Mouse (Mus musculus) G1E (cell line): ENCODE data around the gene Tox4. TPM values are rescaled to one million over a fixed set of nuclear protein-coding genes. Genes with fewer than 3 reads are reported as not detected.
A peak's percentile ranks its signal among the peaks of the same experiment; 100 is the strongest.

Experiments used
- ATAC-seq: 2 replicates; pipeline ENCODE4 v1.8.0; 2016; ENCODE audit warnings: mild to moderate bottlenecking; ENCODE audit not compliant: insufficient number of reproducible peaks, poor library complexity, low FRiP score, severe bottlenecking; ENCODE audit errors: extremely low read depth
- DNase-seq: peaks from one replicate; pipeline ENCODE4 v3.0.0; 2012; ENCODE audit warnings: low spot score
- H3K27me3 ChIP-seq: 2 replicates; pipeline ENCODE4 v1.6.1; 2012; ENCODE audit warnings: mild to moderate bottlenecking, low read length, inconsistent platforms; ENCODE audit not compliant: insufficient read depth
- H3K36me3 ChIP-seq: replicated peaks from 2 replicates; pipeline ENCODE3; 2012; ENCODE audit warnings: mild to moderate bottlenecking, inconsistent platforms
- H3K4me1 ChIP-seq: 2 replicates; pipeline ENCODE4 v1.6.1; 2012; ENCODE audit warnings: low read depth, low read length, inconsistent platforms, mixed read lengths; ENCODE audit not compliant: insufficient read depth
- H3K4me3 ChIP-seq: 2 replicates; pipeline ENCODE4 v1.5.1; 2012; ENCODE audit warnings: low read depth, mild to moderate bottlenecking, inconsistent platforms, low read length, moderate library complexity, mixed read lengths
- H3K9me3 ChIP-seq: replicated peaks from 2 replicates; pipeline ENCODE4 v1.6.1; 2012; ENCODE audit warnings: inconsistent platforms
- CTCF ChIP-seq: IDR thresholded peaks from 2 replicates; pipeline ENCODE4 v1.5.1; 2012; ENCODE audit warnings: low read depth, low read length, inconsistent platforms, mixed read lengths
- GATA1 ChIP-seq: IDR thresholded peaks from 2 replicates; pipeline ENCODE4 v1.6.1; 2012; ENCODE audit warnings: borderline replicate concordance, low read length, inconsistent platforms, mixed read lengths
- GATA2 ChIP-seq: IDR thresholded peaks from 2 replicates; pipeline ENCODE4 v1.6.1; 2012; ENCODE audit warnings: low read depth, low read length, inconsistent platforms, borderline replicate concordance
- POLR2AphosphoS5 ChIP-seq: IDR thresholded peaks from 2 replicates; pipeline ENCODE4 v1.6.1; 2012; ENCODE audit warnings: low read depth, low read length, inconsistent platforms; ENCODE audit not compliant: insufficient replicate concordance
- TAL1 ChIP-seq: conservative IDR thresholded peaks from 2 replicates; pipeline ENCODE4 v1.6.1; 2012; ENCODE audit warnings: low read depth, low read length, inconsistent platforms, mixed read lengths
- polyA plus RNA-seq: library from polyadenylated mRNA; stranded (reverse); fragments of >175 nt; gene quantifications from 2 replicates; pipeline ENCODE4 v1.2.3, GENCODE M21; 2012
- total RNA-seq, 2 experiments: library from RNA; stranded (forward) in 1 of 2; stranded (reverse) in 1 of 2; fragments of 200-1000 nt in 1 of 2; fragments of >200 nt in 1 of 2; fragmentation: Nextera tagmentation in 1 of 2; gene quantifications; 2 replicates each; pipeline ENCODE4 v1.2.3; 2014 to 2017

Gene Tox4
- total and polyA plus RNA-seq, 3 experiments, result 37.2 to 49.2 (median 42.9) TPM

- ATAC-seq (no peak), DNase-seq (no peak)
- H3K4me3 ChIP-seq, result no peak overlapping the region
- no peaks in the 10 kb centered on the region for H3K36me3 ChIP-seq
- peaks cover 42% of the 10 kb centered on the region for H3K27me3 ChIP-seq
- TF ChIP-seq CTCF, result no peak
- no peak for TF ChIP-seq POLR2AphosphoS5
- TF ChIP-seq GATA1, result no peak
- no peak for TF ChIP-seq TAL1
- no peak for TF ChIP-seq GATA2
- H3K4me1 ChIP-seq, result no peaks in the 10 kb centered on the region
- no peaks in the 10 kb centered on the region for H3K9me3 ChIP-seq
These were observed 53.2 kb downstream of the Tox4 start for GRCm38 (mm10) chr14:52332171-52332570.

DNA sequence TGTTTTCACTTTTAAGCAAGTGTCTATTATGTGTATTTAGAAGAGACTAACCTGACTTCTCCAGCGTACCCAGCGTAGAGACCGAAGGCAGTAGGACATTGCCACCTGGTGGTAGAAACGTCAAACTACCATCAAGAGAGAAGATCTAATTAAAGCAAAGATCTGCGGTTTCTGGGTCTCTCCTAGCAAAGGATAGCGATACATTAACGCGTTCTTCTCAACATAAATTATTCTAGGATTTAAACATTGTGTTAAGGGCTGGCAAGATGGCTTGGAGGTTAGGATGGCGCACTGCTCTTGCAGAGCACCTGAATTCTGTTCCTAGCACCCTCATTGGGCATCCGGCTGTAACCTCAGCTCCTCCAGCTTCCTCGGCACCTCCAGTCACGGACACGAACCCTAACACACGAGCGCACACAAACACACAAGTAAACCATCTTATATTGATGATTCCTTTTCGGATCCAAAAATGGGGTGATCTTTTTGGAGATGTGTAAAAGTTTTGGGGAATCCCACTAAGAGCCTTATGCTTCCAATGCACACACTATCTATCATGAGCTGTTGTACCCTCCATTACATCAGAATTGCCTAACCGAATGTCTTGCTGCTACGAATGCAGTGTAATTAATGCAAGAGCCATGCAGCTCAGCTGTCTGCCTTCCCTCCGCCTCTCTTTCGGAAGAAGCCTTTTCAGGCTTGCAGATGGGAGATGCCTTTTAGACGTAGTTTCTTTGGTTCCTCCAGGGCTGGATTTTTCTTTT lies 60.0 kb downstream of the Tox4 start:
- ATAC-seq, result no peak
- H3K4me1 ChIP-seq, result peaks cover 13% of the 10 kb centered on the region
- H3K36me3 ChIP-seq, result no peaks in the 10 kb centered on the region
- H3K4me3 ChIP-seq, result no peak overlapping the region
- peak; percentile 27 for DNase-seq
- peak; percentile 42; the same call in 1 of the 2 replicates for TF ChIP-seq CTCF
- no peak for TF ChIP-seq GATA2
- TF ChIP-seq POLR2AphosphoS5, result no peak
- no peaks in the 10 kb centered on the region for H3K9me3 ChIP-seq
- peaks cover 20% of the 10 kb centered on the region for H3K27me3 ChIP-seq

GRCm38 (mm10) chr14:52339512-52339852 lies 60.5 kb downstream of the Tox4 start:
- peaks cover 13% of the 10 kb centered on the region for H3K4me1 ChIP-seq
- ATAC-seq (no peak), DNase-seq (no peak)
- H3K9me3 ChIP-seq, result peaks cover 2% of the 10 kb centered on the region; the same call in 1 of the 2 replicates
- no peaks in the 10 kb centered on the region for H3K36me3 ChIP-seq
- no peak overlapping the region for H3K4me3 ChIP-seq
- TF ChIP-seq GATA1 (no peak), CTCF (no peak), POLR2AphosphoS5 (no peak), GATA2 (no peak), TAL1 (no peak)
- peaks cover 20% of the 10 kb centered on the region for H3K27me3 ChIP-seq

Other genes starting within 250 kb of the Tox4 start
- gene Olfr221, start 236.7 kb upstream of the Tox4 start, total RNA-seq (2014; fragmentation: Nextera tagmentation), result not detected in 2 replicates
- 0.16 and 0.23 TPM in 2 replicates for gene Olfr221, start 236.7 kb upstream of the Tox4 start, total RNA-seq (2017)
- not detected in 2 replicates for gene Olfr221, start 236.7 kb upstream of the Tox4 start, polyA plus RNA-seq
- gene Hnrnpc, start 175.1 kb upstream of the Tox4 start, total RNA-seq (2014; fragmentation: Nextera tagmentation), result 459 and 507 TPM in 2 replicates
- 383 and 544 TPM in 2 replicates for gene Hnrnpc, start 175.1 kb upstream of the Tox4 start, total RNA-seq (2017)
- 28.6 and 38.0 TPM in 2 replicates for gene Hnrnpc, start 175.1 kb upstream of the Tox4 start, polyA plus RNA-seq
- gene Rpgrip1, start 168.4 kb upstream of the Tox4 start, total RNA-seq (2014; fragmentation: Nextera tagmentation), result 0.30 TPM in 1 of 2 replicates, not detected in the other
- 1.8 and 3.1 TPM in 2 replicates for gene Rpgrip1, start 168.4 kb upstream of the Tox4 start, total RNA-seq (2017)
- gene Rpgrip1, start 168.4 kb upstream of the Tox4 start, polyA plus RNA-seq, result 0.17 and 0.28 TPM in 2 replicates
- gene Supt16, start 81.7 kb upstream of the Tox4 start, total RNA-seq (2014; fragmentation: Nextera tagmentation), result 173 and 179 TPM in 2 replicates
- gene Supt16, start 81.7 kb upstream of the Tox4 start, total RNA-seq (2017), result 189 and 225 TPM in 2 replicates
- 37.1 and 44.7 TPM in 2 replicates for gene Supt16, start 81.7 kb upstream of the Tox4 start, polyA plus RNA-seq
- 222 and 247 TPM in 2 replicates for gene Chd8, start 21.4 kb upstream of the Tox4 start, total RNA-seq (2014; fragmentation: Nextera tagmentation)
- gene Chd8, start 21.4 kb upstream of the Tox4 start, total RNA-seq (2017), result 57.6 and 78.7 TPM in 2 replicates
- 16.0 and 22.6 TPM in 2 replicates for gene Chd8, start 21.4 kb upstream of the Tox4 start, polyA plus RNA-seq
- gene Rab2b, start 399 bp downstream of the Tox4 start, total RNA-seq (2014; fragmentation: Nextera tagmentation), result 31.2 and 33.2 TPM in 2 replicates
- 13.8 and 14.9 TPM in 2 replicates for gene Rab2b, start 399 bp downstream of the Tox4 start, total RNA-seq (2017)
- gene Rab2b, start 399 bp downstream of the Tox4 start, polyA plus RNA-seq, result 0.62 and 0.91 TPM in 2 replicates
- gene Mettl3, start 26.0 kb downstream of the Tox4 start, total RNA-seq (2014; fragmentation: Nextera tagmentation), result 71.6 and 74.2 TPM in 2 replicates
- 95.9 and 98.6 TPM in 2 replicates for gene Mettl3, start 26.0 kb downstream of the Tox4 start, total RNA-seq (2017)
- gene Mettl3, start 26.0 kb downstream of the Tox4 start, polyA plus RNA-seq, result 10.4 and 16.5 TPM in 2 replicates
- gene Sall2, start 49.6 kb downstream of the Tox4 start, total RNA-seq (2014; fragmentation: Nextera tagmentation), result 7.8 TPM in 2 replicates
- 2.3 and 2.8 TPM in 2 replicates for gene Sall2, start 49.6 kb downstream of the Tox4 start, total RNA-seq (2017)
- 4.7 and 5.2 TPM in 2 replicates for gene Sall2, start 49.6 kb downstream of the Tox4 start, polyA plus RNA-seq
- not detected in 2 replicates for gene Olfr1513, start 77.3 kb downstream of the Tox4 start, total RNA-seq (2014; fragmentation: Nextera tagmentation)
- 0.05 and 0.06 TPM in 2 replicates for gene Olfr1513, start 77.3 kb downstream of the Tox4 start, total RNA-seq (2017)
- gene Olfr1513, start 77.3 kb downstream of the Tox4 start, polyA plus RNA-seq, result not detected in 2 replicates
- gene Olfr1512, start 100.0 kb downstream of the Tox4 start, total RNA-seq (2014; fragmentation: Nextera tagmentation), result not detected in 2 replicates
- 0.22 TPM in 1 of 2 replicates, not detected in the other for gene Olfr1512, start 100.0 kb downstream of the Tox4 start, total RNA-seq (2017)
- gene Olfr1512, start 100.0 kb downstream of the Tox4 start, polyA plus RNA-seq, result not detected in 2 replicates
- not detected in 2 replicates for gene Olfr1511, start 118.2 kb downstream of the Tox4 start, total RNA-seq (2014; fragmentation: Nextera tagmentation)
- not detected in 2 replicates for gene Olfr1511, start 118.2 kb downstream of the Tox4 start, total RNA-seq (2017)
- not detected in 2 replicates for gene Olfr1511, start 118.2 kb downstream of the Tox4 start, polyA plus RNA-seq
- not detected in 2 replicates for gene Olfr1510, start 135.2 kb downstream of the Tox4 start, total RNA-seq (2014; fragmentation: Nextera tagmentation)
- 0.23 and 0.27 TPM in 2 replicates for gene Olfr1510, start 135.2 kb downstream of the Tox4 start, total RNA-seq (2017)
- not detected in 2 replicates for gene Olfr1510, start 135.2 kb downstream of the Tox4 start, polyA plus RNA-seq
- gene Olfr1509, start 163.8 kb downstream of the Tox4 start, total RNA-seq (2014; fragmentation: Nextera tagmentation), result not detected in 2 replicates
- gene Olfr1509, start 163.8 kb downstream of the Tox4 start, total RNA-seq (2017), result 0.17 and 0.87 TPM in 2 replicates
- not detected in 2 replicates for gene Olfr1509, start 163.8 kb downstream of the Tox4 start, polyA plus RNA-seq
- not detected in 2 replicates for gene Olfr1508, start 188.3 kb downstream of the Tox4 start, total RNA-seq (2014; fragmentation: Nextera tagmentation)
- 0.06 and 0.27 TPM in 2 replicates for gene Olfr1508, start 188.3 kb downstream of the Tox4 start, total RNA-seq (2017)
- gene Olfr1508, start 188.3 kb downstream of the Tox4 start, polyA plus RNA-seq, result not detected in 2 replicates
- gene Olfr1507, start 216.6 kb downstream of the Tox4 start, total RNA-seq (2014; fragmentation: Nextera tagmentation), result not detected in 2 replicates
- 0.16 and 0.35 TPM in 2 replicates for gene Olfr1507, start 216.6 kb downstream of the Tox4 start, total RNA-seq (2017)
- not detected in 2 replicates for gene Olfr1507, start 216.6 kb downstream of the Tox4 start, polyA plus RNA-seq